Mouse (Mus musculus): Measurements from ENCODE around the gene Rtn4rl2.

GRCm38 (mm10) chr2:84837817-84838592, 48.5 kb downstream of the Rtn4rl2 start:
- TF ChIP-seq CTCF (IDR thresholded peaks at IDR 0.05; ENCODE audit: insufficient read depth, low read length) (no peak), POLR2A (IDR thresholded peaks at IDR 0.05; ENCODE audit: borderline replicate concordance, extremely low read depth, low read depth, low read length) (no peak)

All from lung, adult 2 months (tissue).